Mouse (Mus musculus) embryonic facial prominence, embryonic 15.5 days (tissue): Measurements from ENCODE around the gene Arhgap30. TPM values are rescaled to one million over a fixed set of nuclear protein-coding genes. Genes with fewer than 3 reads are reported as not detected.

Experiments
- ATAC-seq: fragments of 200-750 bp; cut with Nextera tagmentation; 2 replicates; pipeline ENCODE4 v1.8.0; 2017; ENCODE audit warnings: low read depth, moderate TSS enrichment; ENCODE audit not compliant: insufficient number of reproducible peaks, low FRiP score, low TSS enrichment
- H3K27ac ChIP-seq: fragments of 300-500 bp; sonication (generic); replicated peaks from 2 replicates; pipeline ENCODE4 v1.5.1; 2015; ENCODE audit warnings: mild to moderate bottlenecking, inconsistent platforms
- H3K27me3 ChIP-seq: fragments of 300-500 bp; sonication (generic); 2 replicates; pipeline ENCODE4 v1.6.1; 2015; ENCODE audit warnings: inconsistent platforms
- H3K36me3 ChIP-seq: fragments of 300-500 bp; sonication (generic); 2 replicates; pipeline ENCODE4 v1.6.1; 2015; ENCODE audit warnings: mild to moderate bottlenecking, inconsistent platforms
- H3K4me1 ChIP-seq: fragments of 300-500 bp; sonication (generic); 2 replicates; pipeline ENCODE4 v1.6.1; 2015; ENCODE audit warnings: inconsistent platforms
- H3K4me2 ChIP-seq: fragments of 300-500 bp; sonication (generic); replicated peaks from 2 replicates; pipeline ENCODE4 v1.6.1; 2015; ENCODE audit warnings: mild to moderate bottlenecking, inconsistent platforms
- H3K4me3 ChIP-seq: fragments of 300-500 bp; sonication (generic); replicated peaks from 2 replicates; pipeline ENCODE4 v1.5.1; 2015; ENCODE audit warnings: mild to moderate bottlenecking, inconsistent platforms
- H3K9ac ChIP-seq: fragments of 300-500 bp; sonication (generic); 2 replicates; pipeline ENCODE4 v1.6.1; 2015; ENCODE audit warnings: inconsistent platforms
- H3K9me3 ChIP-seq: fragments of 300-500 bp; sonication (generic); replicated peaks from 2 replicates; pipeline ENCODE4 v1.6.1; 2016; ENCODE audit warnings: inconsistent platforms
- WGBS: fragments of 180-500 bp; shearing (Covaris S2); methylation state at CpG from one replicate; pipeline ENCODE4 v1.1.7; 2015; 5-methylcytosine and 5-hydroxymethylcytosine counted together
- polyA plus RNA-seq: library from polyadenylated mRNA; unstranded; fragments of >200 nt; fragmentation: Nextera tagmentation; extraction: Ambion mirVana; gene quantifications from 2 replicates; pipeline ENCODE4 v1.2.1, GENCODE M21; 2015

Arhgap30 gene
- polyA plus RNA-seq, 1 experiment from 2014 or later, result 2.6 TPM

DNA sequence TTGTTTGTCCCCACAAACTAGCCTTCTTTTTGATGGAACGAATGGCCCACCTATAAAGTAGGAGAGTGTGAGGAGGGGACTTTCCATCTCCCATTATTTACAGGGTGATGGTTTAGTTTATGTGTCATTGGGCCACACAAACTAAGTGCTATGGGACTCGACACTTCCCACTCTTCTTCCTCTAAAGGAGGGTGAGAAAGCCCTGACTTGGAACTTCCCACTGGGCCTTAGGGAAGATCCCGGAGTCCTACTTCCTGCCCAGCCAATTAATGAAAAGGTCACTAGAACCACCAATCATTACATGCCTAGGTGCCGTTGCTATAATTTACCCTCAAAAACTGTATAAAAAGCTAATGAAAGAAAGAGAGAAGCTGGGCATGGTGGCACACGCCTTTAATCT is 43.4 kb downstream of the Arhgap30 start:
- Histone ChIP-seq H3K4me2 (no peak overlapping the region), H3K27me3 (peaks cover 3% of the 10 kb centered on the region; the same call in 1 of the 2 replicates), H3K27ac (no peak overlapping the region), H3K4me1 (0 out of 2 replicates have a peak, but pooled peaks cover 3% of the 10 kb centered on the region), H3K9ac (no peak overlapping the region), H3K9me3 (0 out of 2 replicates have a peak, but pooled peaks cover 6% of the 10 kb centered on the region), H3K36me3 (no peaks in the 10 kb centered on the region), H3K4me3 (no peak overlapping the region)
- no peak for ATAC-seq
- WGBS, result 75% methylated on average over 5 of the region's 5 CpGs

DNA sequence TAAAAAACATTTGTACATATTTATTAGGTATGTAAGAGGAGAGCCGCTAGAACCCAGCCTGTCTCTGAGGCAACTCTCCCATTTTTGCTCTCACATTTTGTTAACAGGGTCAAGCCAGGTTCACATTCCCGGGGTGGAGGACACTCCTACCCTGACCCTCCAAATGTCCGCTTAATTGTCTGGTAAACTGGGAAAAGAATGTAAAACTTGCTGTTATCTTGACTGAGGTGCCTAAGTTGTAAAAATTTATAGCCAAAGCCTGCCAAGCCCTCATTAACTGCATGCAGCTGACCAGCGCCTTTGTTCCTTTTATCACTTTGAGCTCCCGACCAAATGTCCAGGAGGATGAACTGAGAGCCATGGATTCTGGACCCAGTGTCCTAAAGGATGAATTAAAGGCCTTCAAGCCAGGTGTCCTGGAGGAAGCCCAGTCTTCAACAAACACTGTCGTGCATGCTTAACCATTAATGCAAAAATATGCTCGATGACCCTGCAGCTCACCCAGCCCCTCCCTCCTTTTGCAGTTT is 46.6 kb downstream of the Arhgap30 start:
- no peak for ATAC-seq
- H3K9ac ChIP-seq, result no peak overlapping the region
- no peak overlapping the region for H3K4me2 ChIP-seq
- H3K9me3 ChIP-seq, result no peaks in the 10 kb centered on the region
- peaks cover 22% of the 10 kb centered on the region for H3K27me3 ChIP-seq
- H3K4me3 ChIP-seq, result no peak overlapping the region
- 68% methylated on average over 7 of the region's 7 CpGs for WGBS
- H3K4me1 ChIP-seq, result peaks cover 18% of the 10 kb centered on the region; the same call in 1 of the 2 replicates
- H3K36me3 ChIP-seq, result no peaks in the 10 kb centered on the region
- H3K27ac ChIP-seq, result no peak overlapping the region

DNA sequence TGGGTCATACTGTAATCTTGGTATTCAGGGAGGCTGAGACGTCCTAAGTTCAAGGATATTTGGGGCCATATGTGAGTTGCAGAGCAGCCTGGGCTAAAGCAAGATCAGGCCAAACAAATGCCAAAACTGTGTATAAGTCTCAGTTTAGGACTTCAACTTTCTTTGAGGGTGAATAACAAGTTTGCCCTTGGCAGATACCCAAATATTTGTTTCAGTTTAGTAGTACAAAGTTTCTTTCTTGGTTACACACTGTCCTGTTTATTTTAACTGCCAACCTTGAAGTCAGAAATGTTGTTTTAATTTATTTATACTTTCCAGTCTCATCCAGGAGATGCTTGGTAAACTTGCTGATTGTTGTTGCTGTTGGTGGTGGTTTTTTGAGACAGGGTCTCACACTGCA is 47.2 kb downstream of the Arhgap30 start:
- H3K9ac ChIP-seq, result no peak overlapping the region
- H3K4me2 ChIP-seq, result no peak overlapping the region
- no peak for ATAC-seq
- peaks cover 22% of the 10 kb centered on the region for H3K27me3 ChIP-seq
- WGBS, result 43% methylated on average over 1 of the region's 1 CpGs
- no peaks in the 10 kb centered on the region for H3K36me3 ChIP-seq
- no peak overlapping the region for H3K27ac ChIP-seq
- H3K4me3 ChIP-seq, result no peak overlapping the region
- H3K4me1 ChIP-seq, result peaks cover 19% of the 10 kb centered on the region; the same call in 1 of the 2 replicates
- no peaks in the 10 kb centered on the region for H3K9me3 ChIP-seq

DNA sequence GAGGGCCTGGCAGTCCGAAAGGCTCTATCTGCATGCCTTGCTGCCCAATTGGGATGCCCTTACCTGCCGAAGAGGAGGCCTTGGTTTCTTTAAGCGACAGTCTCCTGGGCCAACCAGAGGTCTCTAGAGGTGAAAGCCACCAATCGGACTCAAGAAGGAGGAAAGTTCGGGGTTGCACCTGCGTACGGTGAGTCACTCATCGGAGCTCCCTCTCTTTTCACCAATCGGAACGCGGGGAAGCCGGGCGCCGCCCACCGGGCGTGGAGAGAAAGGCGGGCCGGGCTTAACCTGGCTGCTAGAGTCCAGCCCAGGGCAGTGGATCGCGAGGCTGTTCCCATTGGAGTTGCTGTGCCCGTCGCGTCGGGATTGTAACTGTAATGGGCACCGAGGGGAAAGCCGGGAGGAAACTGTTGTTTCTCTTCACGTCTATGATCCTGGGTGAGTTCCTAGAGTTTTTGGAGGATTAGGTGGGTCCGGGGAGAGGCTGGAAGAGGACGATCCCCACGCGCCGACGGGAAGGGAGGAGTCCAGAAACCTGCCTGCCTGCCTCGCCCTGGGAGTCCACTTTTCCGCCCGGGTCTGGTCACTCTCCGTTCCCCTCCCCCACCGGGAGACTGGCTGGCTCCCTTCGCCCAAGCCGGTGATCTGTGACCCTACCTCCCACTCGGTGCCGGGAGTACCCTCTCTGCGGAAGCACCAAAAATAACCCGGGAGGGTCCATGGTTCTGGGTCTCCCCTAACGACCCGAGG is 48.7 kb downstream of the Arhgap30 start, which contains the start of gene F11r:
Gene F11r (plus strand): TSS at position 272 of the 750 bp plus-strand sequence.
- H3K4me3 ChIP-seq, result peak within 1 kb of the TSS; percentile 53
- peak; percentile 75 for ATAC-seq
- H3K9ac ChIP-seq, result peak within 1 kb of the TSS; percentile 28
- no peaks in the 10 kb centered on the region for H3K36me3 ChIP-seq
- H3K27me3 ChIP-seq, result peaks cover 22% of the 10 kb centered on the region
- H3K9me3 ChIP-seq, result no peaks in the 10 kb centered on the region
- 1% methylated on average over 46 of the region's 46 CpGs for WGBS
- H3K27ac ChIP-seq, result peak within 1 kb of the TSS; percentile 31
- peaks cover 23% of the 10 kb centered on the region; the same call in 1 of the 2 replicates for H3K4me1 ChIP-seq
- H3K4me2 ChIP-seq, result peak within 1 kb of the TSS; percentile 59

DNA sequence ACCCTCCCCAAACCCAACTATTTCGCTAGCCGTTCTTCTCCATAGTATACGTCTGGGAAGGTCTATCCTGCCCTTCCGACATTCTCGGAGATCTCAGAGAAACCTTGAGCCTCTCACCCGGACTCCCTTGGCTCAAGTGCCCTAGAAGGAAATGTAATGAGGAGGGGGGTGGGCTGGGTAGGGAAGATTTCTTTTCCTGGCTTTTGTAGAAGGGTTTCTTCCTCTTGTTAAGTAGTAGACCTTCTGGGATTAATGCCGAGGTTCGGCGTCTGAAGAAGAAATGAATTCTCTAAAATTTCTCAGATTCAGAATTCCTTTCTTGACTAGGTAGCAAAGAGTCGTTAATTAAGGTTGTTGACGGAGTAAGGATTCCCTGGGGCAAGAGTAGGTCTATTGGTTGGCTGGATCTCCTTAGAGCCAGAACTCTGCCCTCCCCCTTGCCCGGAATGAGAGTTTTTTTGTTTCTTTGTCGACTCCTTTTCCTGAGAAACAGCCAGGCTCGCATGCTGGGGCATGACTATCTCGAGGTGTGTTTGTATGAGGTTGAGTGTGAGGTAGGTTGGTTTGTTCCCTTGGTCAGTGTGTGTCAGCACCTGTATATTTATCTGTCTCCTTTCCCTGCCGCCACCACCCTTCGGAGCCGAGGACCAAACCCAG is 49.4 kb downstream of the Arhgap30 start:
- Histone ChIP-seq H3K4me1 (peaks cover 23% of the 10 kb centered on the region; the same call in 1 of the 2 replicates), H3K9ac (peak overlapping the region; percentile 28), H3K27me3 (peaks cover 22% of the 10 kb centered on the region), H3K4me3 (peak overlapping the region; percentile 53), H3K9me3 (no peaks in the 10 kb centered on the region), H3K27ac (peak overlapping the region; percentile 31), H3K36me3 (no peaks in the 10 kb centered on the region), H3K4me2 (peak overlapping the region; percentile 59)
- ATAC-seq, result no peak
- WGBS, result 2% methylated on average over 18 of the region's 18 CpGs

DNA sequence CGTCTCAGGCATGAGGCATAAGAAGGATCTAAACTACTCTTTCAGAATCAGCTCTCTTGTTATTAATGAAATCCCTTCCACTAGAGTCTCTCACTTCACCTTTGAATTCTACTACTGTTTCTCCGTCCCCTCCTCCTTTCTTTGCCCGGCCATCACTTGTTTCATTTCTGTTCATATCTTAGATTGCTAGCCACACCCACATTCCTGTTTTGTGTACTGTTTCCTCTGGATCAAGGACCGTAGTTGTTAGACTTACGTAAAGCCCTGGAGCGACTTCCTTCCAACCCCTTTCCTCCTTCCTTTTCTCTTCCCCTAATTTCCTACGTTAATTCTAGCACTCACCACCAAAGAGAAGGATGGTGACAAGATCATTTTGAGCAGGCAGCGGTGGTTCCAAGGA is 50.3 kb downstream of the Arhgap30 start:
- peaks cover 22% of the 10 kb centered on the region for H3K27me3 ChIP-seq
- no peaks in the 10 kb centered on the region for H3K36me3 ChIP-seq
- peak overlapping the region; percentile 66 for H3K27ac ChIP-seq
- peak overlapping the region; percentile 53 for H3K4me3 ChIP-seq
- H3K4me2 ChIP-seq, result peak overlapping the region; percentile 59
- H3K4me1 ChIP-seq, result peaks cover 23% of the 10 kb centered on the region; the same call in 1 of the 2 replicates
- 21% methylated on average over 8 of the region's 8 CpGs for WGBS
- no peaks in the 10 kb centered on the region for H3K9me3 ChIP-seq
- no peak for ATAC-seq
- H3K9ac ChIP-seq, result no peak overlapping the region

DNA sequence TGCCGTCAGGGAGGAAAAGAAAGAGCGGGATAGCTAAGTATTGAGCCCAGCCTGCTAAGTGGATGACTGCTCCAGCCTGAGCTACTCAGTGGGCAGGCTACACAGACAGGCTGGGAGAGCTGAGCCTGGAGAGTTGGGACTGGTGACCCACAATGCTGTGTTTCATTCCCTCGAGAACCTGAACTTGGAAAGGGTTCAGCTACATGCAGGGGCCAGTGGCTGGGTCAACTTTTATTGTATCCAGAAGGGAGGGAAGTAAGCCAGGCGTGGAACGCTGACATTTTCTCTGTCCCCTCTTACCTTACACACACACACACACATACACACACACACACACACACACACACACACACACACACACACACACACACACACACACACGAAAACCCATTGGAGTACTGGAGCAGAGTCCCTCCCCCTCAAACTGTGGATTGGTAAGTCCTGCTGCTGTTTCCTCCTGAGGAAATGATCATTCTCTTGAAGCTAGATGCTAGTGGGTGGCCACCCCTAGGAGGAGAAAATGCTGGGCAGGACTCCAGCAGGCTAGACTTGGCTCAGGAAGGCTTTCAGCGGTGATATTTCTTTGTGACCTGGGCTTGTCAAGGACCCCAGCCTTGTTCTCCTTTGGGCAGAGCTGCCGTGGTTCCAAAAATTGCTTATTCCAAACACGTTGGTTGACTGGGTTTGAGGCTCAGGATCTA is 51.4 kb downstream of the Arhgap30 start:
- H3K27ac ChIP-seq, result peak overlapping the region; percentile 66; the same call in 1 of the 2 replicates
- ATAC-seq, result no peak
- H3K9me3 ChIP-seq, result no peaks in the 10 kb centered on the region
- 43% methylated on average over 8 of the region's 9 CpGs for WGBS
- H3K27me3 ChIP-seq, result peaks cover 22% of the 10 kb centered on the region
- no peaks in the 10 kb centered on the region for H3K36me3 ChIP-seq
- no peak overlapping the region for H3K9ac ChIP-seq
- H3K4me3 ChIP-seq, result peak overlapping the region; percentile 53
- H3K4me2 ChIP-seq, result peak overlapping the region; percentile 59
- H3K4me1 ChIP-seq, result peaks cover 23% of the 10 kb centered on the region; the same call in 1 of the 2 replicates

DNA sequence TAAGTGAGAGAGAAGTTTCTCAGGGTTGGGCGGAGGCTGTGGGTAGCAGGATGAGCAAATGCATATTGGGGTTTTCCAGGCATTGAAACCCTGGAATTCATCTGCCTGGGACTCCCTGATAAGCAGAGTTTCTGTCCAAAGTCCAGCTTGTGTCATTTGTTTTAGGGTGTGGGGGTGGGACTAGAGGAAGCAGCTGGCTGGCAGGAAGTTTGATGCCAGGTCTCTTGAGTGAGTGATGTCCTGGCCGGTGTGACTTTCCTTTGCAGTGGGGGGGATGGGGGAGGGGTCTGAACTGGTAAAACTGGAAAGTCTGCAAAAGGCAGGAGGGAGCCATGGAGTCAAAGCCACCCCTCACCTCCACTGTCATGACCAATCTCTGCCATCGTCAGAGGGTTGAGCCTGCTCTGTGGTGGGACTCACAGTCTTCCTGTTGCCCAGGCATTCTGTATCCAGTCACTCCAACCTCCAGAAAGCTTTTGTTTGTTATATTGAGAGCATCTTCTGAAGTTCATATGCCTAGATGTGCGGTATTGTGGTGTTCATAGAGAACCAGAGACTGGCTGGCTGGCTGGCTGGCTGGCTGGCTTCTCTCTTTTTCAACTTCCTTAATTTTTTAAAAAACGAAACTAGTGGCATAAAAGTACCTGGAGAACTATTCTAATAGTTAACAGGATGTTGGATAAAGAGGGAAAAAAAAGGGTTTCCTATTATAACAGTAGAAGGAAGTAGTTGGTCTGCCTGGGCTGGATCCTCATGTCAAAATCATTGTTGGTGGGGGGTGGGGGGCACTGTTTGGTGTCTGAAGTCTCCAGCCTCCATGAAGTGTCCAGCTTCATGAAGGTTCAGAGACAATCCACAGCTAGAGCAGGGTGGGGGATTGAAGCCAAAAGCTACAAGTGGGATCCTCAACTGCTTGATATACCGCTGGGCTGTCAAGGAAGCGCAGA is 53.0 kb downstream of the Arhgap30 start:
- Histone ChIP-seq H3K27me3 (peaks cover 22% of the 10 kb centered on the region), H3K36me3 (no peaks in the 10 kb centered on the region), H3K4me1 (peaks cover 23% of the 10 kb centered on the region; the same call in 1 of the 2 replicates), H3K27ac (peak overlapping the region; percentile 55; the same call in 1 of the 2 replicates), H3K9ac (no peak overlapping the region), H3K4me2 (no peak overlapping the region), H3K4me3 (no peak overlapping the region), H3K9me3 (no peaks in the 10 kb centered on the region)
- no peak for ATAC-seq
- WGBS, result 47% methylated on average over 7 of the region's 7 CpGs

DNA sequence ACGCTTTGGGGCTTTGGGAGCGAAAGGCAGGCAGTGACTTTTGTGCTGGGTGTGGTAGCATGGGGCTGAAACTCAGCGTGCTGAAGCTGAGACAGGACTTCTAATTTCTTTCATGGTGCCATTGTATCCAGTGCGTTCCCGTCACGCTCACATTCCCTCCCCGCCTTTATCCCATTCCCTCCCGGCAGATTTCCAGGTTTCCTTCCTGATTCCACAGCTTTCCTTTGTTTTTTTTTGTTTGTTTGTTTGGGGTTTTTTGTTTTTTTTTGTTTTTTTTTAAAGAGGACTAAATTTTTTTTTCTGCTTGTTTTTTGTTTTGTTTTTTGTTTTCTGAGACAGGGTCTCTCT is 53.6 kb downstream of the Arhgap30 start:
- peaks cover 17% of the 10 kb centered on the region; the same call in 1 of the 2 replicates for H3K4me1 ChIP-seq
- 45% methylated on average over 8 of the region's 8 CpGs for WGBS
- H3K27ac ChIP-seq, result 0 out of 2 replicates have a peak overlapping the region, but pooled peaks have one; percentile 48
- H3K4me3 ChIP-seq, result no peak overlapping the region
- H3K9ac ChIP-seq, result no peak overlapping the region
- H3K4me2 ChIP-seq, result no peak overlapping the region
- no peaks in the 10 kb centered on the region for H3K9me3 ChIP-seq
- no peak for ATAC-seq
- H3K27me3 ChIP-seq, result peaks cover 18% of the 10 kb centered on the region
- no peaks in the 10 kb centered on the region for H3K36me3 ChIP-seq

DNA sequence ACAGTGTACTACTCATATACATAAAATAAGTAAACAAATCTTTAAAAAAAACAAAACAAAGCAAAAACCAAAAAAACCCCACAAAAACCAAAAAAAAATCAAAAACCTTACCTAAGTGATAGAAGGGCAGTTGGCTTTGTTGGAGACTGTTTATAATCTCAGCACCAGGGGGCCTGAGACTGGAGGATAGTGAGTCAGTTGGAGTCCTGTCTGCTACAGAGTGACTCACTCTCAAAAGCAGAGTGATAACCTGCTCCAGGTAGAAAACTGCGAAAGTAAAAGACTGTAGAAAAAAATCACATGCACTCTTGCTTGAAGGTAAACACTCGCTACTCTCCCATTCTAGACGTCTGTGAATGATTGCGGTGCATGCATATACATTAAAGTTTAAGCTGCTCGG is 56.3 kb downstream of the Arhgap30 start:
- ATAC-seq, result no peak
- H3K27ac ChIP-seq, result no peak overlapping the region
- H3K4me1 ChIP-seq, result peaks cover 6% of the 10 kb centered on the region; the same call in 1 of the 2 replicates
- H3K4me3 ChIP-seq, result no peak overlapping the region
- H3K27me3 ChIP-seq, result no peaks in the 10 kb centered on the region
- no peak overlapping the region for H3K9ac ChIP-seq
- H3K36me3 ChIP-seq, result no peaks in the 10 kb centered on the region
- no peak overlapping the region for H3K4me2 ChIP-seq
- no peaks in the 10 kb centered on the region for H3K9me3 ChIP-seq
- 78% methylated on average over 5 of the region's 5 CpGs for WGBS
